Mouse (Mus musculus) heart, embryonic 14.5 days (tissue): ENCODE results near the gene Xbp1. TPM values are rescaled to one million over a fixed set of nuclear protein-coding genes. Genes with fewer than 3 reads are reported as not detected.
"Not testable (repeated sequence)": the region's sequence is repeated elsewhere in the genome, so short reads cannot be mapped to it uniquely, and the experiment has no call there.

ENCODE experiments used
- ATAC-seq: fragments of 200-750 bp; cut with Nextera tagmentation; 2 replicates; pipeline ENCODE4 v1.8.0; 2017; ENCODE audit warnings: low read depth, moderate TSS enrichment; ENCODE audit not compliant: insufficient number of reproducible peaks, insufficient read depth, low FRiP score
- H3K27ac ChIP-seq, 2 experiments: fragments of 200-500 bp in 1 of 2; fragments of 300-500 bp in 1 of 2; sonication (generic) in 1 of 2; replicated peaks in 1 of 2; 2 replicates each; pipeline ENCODE4 v1.5.1; 2012 to 2014; ENCODE audit warnings: low read depth in 2 of 2, low read length in 2 of 2, control low read depth in 1 of 2, mild to moderate bottlenecking in 1 of 2, mixed read lengths in 1 of 2; ENCODE audit not compliant: control insufficient read depth in 1 of 2, insufficient read depth in 1 of 2
- H3K27me3 ChIP-seq: fragments of 300-500 bp; sonication (generic); 2 replicates; pipeline ENCODE4 v1.6.1; 2014; ENCODE audit warnings: mild to moderate bottlenecking, low read length, control low read depth; ENCODE audit not compliant: control insufficient read depth, insufficient read depth
- H3K36me3 ChIP-seq: fragments of 300-500 bp; sonication (generic); 2 replicates; pipeline ENCODE4 v1.6.1; 2014; ENCODE audit warnings: mild to moderate bottlenecking, control low read depth, low read length, mixed read lengths; ENCODE audit not compliant: control insufficient read depth, insufficient read depth
- H3K4me1 ChIP-seq, 2 experiments: fragments of 200-500 bp in 1 of 2; fragments of 300-500 bp in 1 of 2; sonication (generic) in 1 of 2; 2 replicates each; pipeline ENCODE4 v1.6.1; 2012 to 2014; ENCODE audit warnings: low read length in 2 of 2, control low read depth in 1 of 2, mixed read lengths in 1 of 2; ENCODE audit not compliant: control insufficient read depth in 2 of 2, insufficient read depth in 2 of 2
- H3K4me2 ChIP-seq: fragments of 300-500 bp; sonication (generic); 2 replicates; pipeline ENCODE4 v1.6.1; 2014; ENCODE audit warnings: mild to moderate bottlenecking, low read length
- H3K4me3 ChIP-seq, 2 experiments: fragments of 200-500 bp in 1 of 2; fragments of 300-500 bp in 1 of 2; sonication (generic) in 1 of 2; 2 replicates each; pipeline ENCODE4 v1.5.1; 2012 to 2014; ENCODE audit warnings: low read length in 2 of 2, mild to moderate bottlenecking in 2 of 2, control low read depth in 1 of 2, low read depth in 1 of 2, moderate library complexity in 1 of 2; ENCODE audit not compliant: control insufficient read depth in 1 of 2, insufficient read depth in 1 of 2
- H3K9ac ChIP-seq: fragments of 300-500 bp; sonication (generic); 2 replicates; pipeline ENCODE4 v1.6.1; 2014; ENCODE audit warnings: mild to moderate bottlenecking, low read length
- H3K9me3 ChIP-seq: fragments of 300-500 bp; sonication (generic); 2 replicates; pipeline ENCODE4 v1.6.1; 2016; ENCODE audit warnings: low read length, control low read depth; ENCODE audit not compliant: control insufficient read depth
- WGBS: fragments of 180-500 bp; shearing (Covaris S2); extraction: QIAGEN DNeasy Blood & Tissue Kit; methylation state at CpG from one replicate; pipeline ENCODE4 v1.1.7; 2014; 5-methylcytosine and 5-hydroxymethylcytosine counted together
- polyA plus RNA-seq: library from polyadenylated mRNA; unstranded; fragments of >200 nt; fragmentation: Nextera tagmentation; extraction: Ambion mirVana; gene quantifications from 2 replicates; pipeline ENCODE4 v1.2.1, GENCODE M21; 2014

The Xbp1 gene
- polyA plus RNA-seq, 1 experiment from 2014 or later = 114 TPM

DNA sequence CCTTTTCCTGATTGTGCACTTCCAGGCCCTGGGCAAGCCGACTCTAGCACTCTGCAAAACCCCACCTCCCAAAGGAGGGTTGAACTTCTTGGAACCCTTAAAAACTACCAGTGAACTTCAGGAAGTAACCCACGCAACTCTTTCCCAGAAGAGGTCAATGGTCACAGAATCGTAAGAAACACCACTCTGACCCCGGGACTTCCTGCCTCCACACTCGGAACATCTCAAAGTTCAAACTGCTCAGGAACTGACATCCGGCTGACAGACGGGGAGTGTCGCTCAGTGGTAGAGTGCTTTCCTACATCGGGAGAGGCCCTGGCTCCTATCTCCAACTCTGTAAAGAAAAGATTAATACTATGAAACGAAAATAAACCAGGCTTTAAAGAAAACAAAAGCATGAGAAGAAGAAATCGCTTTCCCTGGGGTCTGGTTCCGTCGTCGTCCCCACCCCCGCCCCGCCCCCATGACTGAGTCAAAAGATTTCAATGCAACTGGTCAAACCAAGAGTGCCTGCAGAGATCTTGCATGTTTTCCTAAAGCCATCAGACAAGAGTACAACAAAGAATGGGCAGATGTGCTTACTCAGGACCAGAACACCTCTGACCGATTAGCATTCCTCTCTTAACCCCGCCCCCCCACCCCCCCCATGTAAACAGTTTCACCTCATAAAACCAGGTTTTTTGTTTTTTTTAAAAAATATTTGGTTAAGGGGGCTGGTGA, 14.4 kb upstream of the Xbp1 start:
- 14% methylated on average over 18 of the region's 18 CpGs for WGBS
- peak overlapping the region; percentile 56 for H3K4me2 ChIP-seq
- peak overlapping the region; percentile 16 to 53 for H3K27ac ChIP-seq
- peak overlapping the region; percentile 35 for H3K4me3 ChIP-seq
- peak; percentile 82 for ATAC-seq
- H3K27me3 ChIP-seq = no peaks in the 10 kb centered on the region
- peaks cover 0 to 10% of the 10 kb centered on the region in 2 experiments; a peak in 2 of 4 replicates for H3K4me1 ChIP-seq
- H3K9ac ChIP-seq = peak overlapping the region; percentile 54; the same call in 1 of the 2 replicates
- H3K36me3 ChIP-seq = no peaks in the 10 kb centered on the region
- no peaks in the 10 kb centered on the region for H3K9me3 ChIP-seq

DNA sequence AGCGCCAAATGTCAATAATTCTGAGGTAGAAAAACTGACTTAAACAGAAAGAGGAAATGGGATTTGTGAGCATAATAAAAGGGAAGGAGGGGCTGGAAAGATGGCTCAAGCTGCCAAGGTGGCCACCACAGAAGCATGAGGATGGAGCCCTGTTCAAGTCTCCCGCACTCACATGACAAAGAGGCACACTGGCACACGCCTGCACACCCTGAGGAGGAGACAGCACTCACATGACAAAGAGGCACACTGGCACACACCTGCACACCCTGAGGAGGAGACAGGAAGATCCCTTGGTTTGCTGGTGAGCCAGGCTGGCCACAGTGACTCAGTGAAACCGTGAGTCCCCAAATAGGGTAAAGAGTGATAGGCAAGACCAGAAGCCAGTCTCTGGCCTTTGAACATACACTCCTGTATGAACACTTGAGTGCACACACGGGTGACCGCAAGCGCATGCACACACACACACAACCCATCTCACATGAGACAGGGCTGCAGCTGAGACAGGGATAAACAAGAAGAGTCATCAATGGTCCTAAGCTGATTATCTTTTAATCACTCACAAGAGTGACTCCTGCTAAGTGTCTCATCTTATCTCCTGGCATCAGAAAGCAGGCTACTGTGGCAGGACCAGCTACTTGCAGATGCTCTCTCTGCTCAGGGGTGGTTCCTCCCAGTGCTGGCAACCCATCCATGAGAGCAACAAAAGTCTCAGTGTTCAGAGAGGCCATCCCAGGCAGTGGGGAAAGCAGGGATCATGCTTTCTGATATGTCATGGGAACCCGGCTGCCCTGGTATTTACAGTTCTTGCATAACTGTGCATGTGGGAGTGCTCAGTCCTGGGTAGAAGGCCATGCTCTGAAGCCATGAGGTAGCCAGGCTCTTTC, 11.0 kb upstream of the Xbp1 start:
- Histone ChIP-seq H3K4me1 (peaks cover 0 to 10% of the 10 kb centered on the region in 2 experiments; a peak in 2 of 4 replicates), H3K27ac (no peak overlapping the region), H3K27me3 (no peaks in the 10 kb centered on the region), H3K9ac (no peak overlapping the region), H3K36me3 (no peaks in the 10 kb centered on the region), H3K4me2 (no peak overlapping the region), H3K9me3 (no peaks in the 10 kb centered on the region), H3K4me3 (no peak overlapping the region)
- WGBS = 69% methylated on average over 8 of the region's 8 CpGs
- ATAC-seq = no peak

DNA sequence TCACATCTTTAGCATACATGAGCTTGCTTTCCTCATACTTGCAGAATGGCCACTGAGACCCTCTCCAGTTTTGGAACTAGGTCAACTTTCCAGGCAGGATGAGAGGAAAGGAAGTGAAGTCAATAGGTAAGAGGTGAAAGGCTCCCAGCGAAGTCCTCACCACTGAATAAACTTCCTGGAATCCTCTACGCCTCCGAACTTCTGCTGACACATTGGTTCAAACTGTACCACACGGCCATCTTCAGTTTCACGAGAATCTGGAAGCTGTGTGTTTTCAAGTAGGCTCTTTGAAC, 10.4 kb upstream of the Xbp1 start:
- no peak overlapping the region for H3K9ac ChIP-seq
- no peak for ATAC-seq
- H3K27ac ChIP-seq = no peak overlapping the region
- H3K4me3 ChIP-seq = no peak overlapping the region
- H3K4me2 ChIP-seq = no peak overlapping the region
- H3K27me3 ChIP-seq = no peaks in the 10 kb centered on the region
- no peaks in the 10 kb centered on the region for H3K36me3 ChIP-seq
- peaks cover 0 to 10% of the 10 kb centered on the region in 2 experiments; a peak in 2 of 4 replicates for H3K4me1 ChIP-seq
- no peaks in the 10 kb centered on the region for H3K9me3 ChIP-seq
- WGBS = 46% methylated on average over 5 of the region's 5 CpGs

DNA sequence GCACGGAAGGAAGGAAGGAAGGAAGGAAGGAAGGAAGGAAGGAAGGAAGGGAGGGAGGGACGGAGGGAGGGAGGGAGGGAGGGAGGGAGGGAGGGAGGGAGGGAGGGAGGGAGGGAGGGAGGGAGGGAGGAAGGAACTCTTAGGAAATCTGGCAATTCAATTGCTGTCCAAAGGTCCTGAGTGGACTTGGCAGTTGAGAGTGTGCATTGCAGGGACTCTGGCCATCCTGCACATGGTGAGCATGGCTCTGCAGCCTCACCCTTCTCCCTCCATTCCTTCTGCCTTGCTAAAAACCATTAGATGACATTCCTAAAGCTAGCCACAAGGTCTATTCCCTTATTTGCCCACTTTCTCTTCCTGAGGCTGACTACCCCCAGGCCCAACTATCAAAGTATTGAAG, 9.8 kb upstream of the Xbp1 start:
- not testable (repeated sequence) for H3K27me3 ChIP-seq, H3K27ac ChIP-seq, H3K4me3 ChIP-seq, H3K9ac ChIP-seq, ATAC-seq, H3K4me1 ChIP-seq, H3K4me2 ChIP-seq, H3K9me3 ChIP-seq, H3K36me3 ChIP-seq
- no CpG with 5 or more reads among the region's 2 CpGs for WGBS

DNA sequence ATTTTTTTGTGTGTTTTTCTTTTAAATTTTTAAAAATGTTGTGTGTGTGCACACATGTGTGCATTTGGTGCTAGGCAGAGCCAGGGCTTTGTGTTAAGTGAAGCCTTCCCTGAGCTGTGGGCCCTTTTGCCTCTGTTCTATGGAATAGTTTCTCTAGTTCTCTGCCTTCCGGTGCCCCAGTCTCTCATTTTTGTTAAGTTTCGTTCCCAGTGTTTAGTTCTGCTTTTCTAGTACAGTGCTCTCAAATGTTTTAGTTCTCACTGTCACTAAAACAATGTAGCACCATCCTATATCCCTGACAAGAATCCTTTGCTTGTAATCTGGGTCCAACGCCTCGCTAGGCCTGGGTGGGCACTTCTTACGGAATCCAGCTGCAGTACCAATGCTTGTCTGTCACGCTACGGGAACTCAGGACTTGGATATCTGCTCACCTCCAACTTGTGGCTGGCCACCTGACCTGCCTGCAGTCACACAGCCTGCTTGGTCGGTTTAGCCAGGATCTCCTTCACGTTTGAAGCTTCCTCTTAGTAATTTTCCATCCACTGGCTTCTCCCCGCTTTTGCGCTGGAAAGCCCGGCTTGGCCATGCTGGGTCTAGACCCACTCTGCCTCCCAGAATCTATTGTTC, 8.2 kb upstream of the Xbp1 start:
- 71% methylated on average over 12 of the region's 12 CpGs for WGBS
- no peak overlapping the region for H3K4me2 ChIP-seq
- no peaks in the 10 kb centered on the region for H3K27me3 ChIP-seq
- H3K4me1 ChIP-seq = peaks cover 0 to 4% of the 10 kb centered on the region in 2 experiments; a peak in 1 of 4 replicates
- no peak overlapping the region for H3K9ac ChIP-seq
- H3K36me3 ChIP-seq = no peaks in the 10 kb centered on the region
- no peak overlapping the region for H3K4me3 ChIP-seq
- H3K9me3 ChIP-seq = no peaks in the 10 kb centered on the region
- no peak overlapping the region for H3K27ac ChIP-seq
- ATAC-seq = no peak

DNA sequence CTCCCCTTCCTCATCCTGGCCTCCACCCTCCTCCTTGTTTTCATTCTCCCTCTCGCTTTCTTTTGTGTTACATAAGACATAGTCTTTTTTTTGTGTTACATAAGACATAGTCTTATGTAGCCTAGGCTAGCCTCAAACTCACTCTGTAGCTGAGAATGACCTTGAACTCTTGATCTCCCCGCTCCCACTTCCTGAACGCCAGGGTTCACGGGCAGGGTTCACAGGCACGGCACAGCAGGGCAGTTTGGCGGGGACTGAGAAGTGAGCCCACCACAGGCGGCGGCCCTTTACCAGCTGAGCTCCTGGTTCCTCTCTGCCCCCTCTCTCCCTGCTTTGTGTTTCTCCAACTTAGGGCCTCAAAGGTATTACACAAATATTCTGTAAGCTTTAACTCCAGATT, 7.5 kb upstream of the Xbp1 start:
- no peak for ATAC-seq
- H3K9me3 ChIP-seq = no peaks in the 10 kb centered on the region
- no peaks in the 10 kb centered on the region for H3K36me3 ChIP-seq
- H3K27ac ChIP-seq = no peak overlapping the region
- H3K9ac ChIP-seq = no peak overlapping the region
- H3K4me3 ChIP-seq = no peak overlapping the region
- peaks cover 0 to 4% of the 10 kb centered on the region in 2 experiments; a peak in 1 of 4 replicates for H3K4me1 ChIP-seq
- H3K4me2 ChIP-seq = no peak overlapping the region
- WGBS = 85% methylated on average over 8 of the region's 8 CpGs
- H3K27me3 ChIP-seq = no peaks in the 10 kb centered on the region

DNA sequence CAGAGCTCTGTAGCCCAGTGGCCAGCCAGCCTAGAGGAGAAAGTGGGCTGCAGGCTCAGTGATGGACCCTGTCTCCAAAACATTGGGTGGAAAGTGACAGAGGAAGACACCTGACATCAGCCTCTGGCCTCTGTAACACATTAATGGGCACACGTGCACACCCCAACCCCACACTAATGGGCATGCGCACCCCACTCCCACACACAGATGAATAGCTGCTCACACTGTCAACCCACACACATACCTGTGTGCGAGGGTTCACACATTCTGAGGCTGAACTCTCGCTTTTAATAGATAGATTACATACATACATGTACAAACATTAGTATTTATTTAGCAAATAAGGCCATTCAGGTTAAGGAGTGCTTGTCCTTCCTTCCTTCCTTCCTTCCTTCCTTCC, 6.4 kb upstream of the Xbp1 start:
- no peak overlapping the region for H3K4me3 ChIP-seq
- H3K27me3 ChIP-seq = no peaks in the 10 kb centered on the region
- peaks cover 0 to 4% of the 10 kb centered on the region in 2 experiments; a peak in 1 of 4 replicates for H3K4me1 ChIP-seq
- H3K27ac ChIP-seq = no peak overlapping the region
- no peak overlapping the region for H3K4me2 ChIP-seq
- ATAC-seq = no peak
- H3K36me3 ChIP-seq = no peaks in the 10 kb centered on the region
- no peak overlapping the region for H3K9ac ChIP-seq
- no peaks in the 10 kb centered on the region for H3K9me3 ChIP-seq
- 78% methylated on average over 4 of the region's 4 CpGs for WGBS
